Comparison of ENCODE assay signal across 13 mouse cellular contexts in the genomic region with DNA sequence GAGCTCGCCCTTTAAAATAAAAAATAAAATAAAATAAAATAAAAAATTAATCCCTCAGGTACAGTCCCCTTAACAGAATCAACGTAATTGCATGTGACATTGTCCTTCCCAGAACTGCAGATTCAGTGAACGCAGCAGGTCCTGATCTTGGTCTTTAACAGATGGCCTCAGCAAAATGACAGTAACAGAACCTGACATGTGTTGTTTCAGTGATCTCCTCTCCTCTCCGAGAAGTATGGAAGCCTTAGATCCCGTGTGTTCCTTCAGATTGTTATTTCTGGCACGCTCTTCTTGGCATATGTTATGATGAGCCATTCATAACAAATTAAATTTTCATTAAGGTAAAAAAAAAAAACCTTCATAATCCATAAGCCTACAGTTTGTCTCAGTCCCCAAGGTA.
A peak's percentile ranks its signal among the peaks of the same experiment; 100 is the strongest.
DNase-seq lines count a peak whose midpoint lies in the region; ATAC-seq lines count a peak whose summit lies in the region.
"Had no signal": no experiment of that assay in that cellular context is flagged by ENCODE, and none has a peak within 500 bp of the region (broad histone marks: within the 10 kb centered on the region; RNA-seq: fewer than 3 reads in every experiment).

No protein-coding gene starts in this region.

- DNase-seq in hindbrain, embryonic 10.5 days (ENCODE audit: low spot score), result no peak
- peak; percentile 83 to 89 for DNase-seq in cerebellum, adult 18-20 months
- DNase-seq in adrenal gland, postnatal 10 days, result no peak
- DNase-seq in lung, adult 18-20 months, result no peak
- DNase-seq: liver, embryonic 13.5 days; thymus, postnatal 14 days had no signal

- no peak overlapping the region for H3K4me3 ChIP-seq in hindbrain, embryonic 12.5 days
- no peak overlapping the region for H3K4me3 ChIP-seq in hindbrain, embryonic 10.5 days
- no peak overlapping the region for H3K4me3 ChIP-seq in forebrain, embryonic 15.5 days
- no peak overlapping the region for H3K4me3 ChIP-seq in midbrain, embryonic 15.5 days
- H3K4me3 ChIP-seq: embryonic facial prominence, embryonic 13.5 days; liver, embryonic 13.5 days; myocyte had no signal

- no peak overlapping the region for H3K27ac ChIP-seq in hindbrain, embryonic 12.5 days
- no peak overlapping the region for H3K27ac ChIP-seq in hindbrain, embryonic 10.5 days
- H3K27ac ChIP-seq in forebrain, embryonic 15.5 days (replicated peaks), result peak overlapping the region; percentile 52
- H3K27ac ChIP-seq in midbrain, embryonic 15.5 days, result peak overlapping the region; percentile 64; the same call in 1 of the 2 replicates
- H3K27ac ChIP-seq: embryonic facial prominence, embryonic 13.5 days; kidney, postnatal 0 days; liver, embryonic 13.5 days had no signal

- no peaks in the 10 kb centered on the region for H3K27me3 ChIP-seq in hindbrain, embryonic 12.5 days
- no peaks in the 10 kb centered on the region for H3K27me3 ChIP-seq in hindbrain, embryonic 10.5 days (ENCODE audit: insufficient read depth, poor library complexity, severe bottlenecking)
- no peaks in the 10 kb centered on the region for H3K27me3 ChIP-seq in forebrain, embryonic 15.5 days
- H3K27me3 ChIP-seq in midbrain, embryonic 15.5 days (replicated peaks), result no peaks in the 10 kb centered on the region
- H3K27me3 ChIP-seq: embryonic facial prominence, embryonic 13.5 days; liver, embryonic 13.5 days had no signal

- no peaks in the 10 kb centered on the region for H3K9me3 ChIP-seq in hindbrain, embryonic 12.5 days (replicated peaks)
- H3K9me3 ChIP-seq in hindbrain, embryonic 10.5 days, result no peaks in the 10 kb centered on the region
- H3K9me3 ChIP-seq in forebrain, embryonic 15.5 days, result no peaks in the 10 kb centered on the region
- no peaks in the 10 kb centered on the region for H3K9me3 ChIP-seq in midbrain, embryonic 15.5 days
- H3K9me3 ChIP-seq: embryonic facial prominence, embryonic 13.5 days had no signal

- H3K36me3 ChIP-seq in hindbrain, embryonic 12.5 days, result no peaks in the 10 kb centered on the region
- no peaks in the 10 kb centered on the region for H3K36me3 ChIP-seq in hindbrain, embryonic 10.5 days
- no peaks in the 10 kb centered on the region for H3K36me3 ChIP-seq in forebrain, embryonic 15.5 days
- H3K36me3 ChIP-seq in midbrain, embryonic 15.5 days (replicated peaks), result no peaks in the 10 kb centered on the region
- H3K36me3 ChIP-seq: embryonic facial prominence, embryonic 13.5 days; liver, embryonic 13.5 days had no signal

- no peaks in the 10 kb centered on the region for H3K4me1 ChIP-seq in hindbrain, embryonic 12.5 days
- no peaks in the 10 kb centered on the region; the same call in 1 of the 2 replicates for H3K4me1 ChIP-seq in hindbrain, embryonic 10.5 days (replicated peaks)
- H3K4me1 ChIP-seq in forebrain, embryonic 15.5 days, result peaks cover 23% of the 10 kb centered on the region
- peaks cover 26% of the 10 kb centered on the region for H3K4me1 ChIP-seq in midbrain, embryonic 15.5 days
- H3K4me1 ChIP-seq: liver, embryonic 13.5 days had no signal

- 0 out of 2 replicates have a peak, but pooled peaks have one; percentile 22 for ATAC-seq in hindbrain, embryonic 12.5 days (ENCODE audit: low FRiP score)
- peak; percentile 61 for ATAC-seq in forebrain, embryonic 15.5 days (replicated peaks)
- peak; percentile 77 for ATAC-seq in midbrain, embryonic 15.5 days (replicated peaks)
- no peak for ATAC-seq in activated CD4-positive, CD25-positive, alpha-beta regulatory T cell, adult 4 months

- no peak overlapping the region for H3K4me2 ChIP-seq in hindbrain, embryonic 12.5 days (replicated peaks)
- no peak overlapping the region for H3K4me2 ChIP-seq in forebrain, embryonic 15.5 days (replicated peaks)
- H3K4me2 ChIP-seq in midbrain, embryonic 15.5 days, result peak overlapping the region; percentile 46; the same call in 1 of the 2 replicates
- H3K4me2 ChIP-seq: liver, embryonic 13.5 days had no signal

- H3K9ac ChIP-seq in hindbrain, embryonic 12.5 days, result no peak overlapping the region
- H3K9ac ChIP-seq in forebrain, embryonic 15.5 days (replicated peaks), result no peak overlapping the region
- no peak overlapping the region for H3K9ac ChIP-seq in midbrain, embryonic 15.5 days
- H3K9ac ChIP-seq: embryonic facial prominence, embryonic 13.5 days; liver, embryonic 13.5 days had no signal

- 68% methylated on average over 6 of the region's 6 CpGs for WGBS in hindbrain, embryonic 12.5 days
- WGBS in hindbrain, embryonic 10.5 days, result 81% methylated on average over 6 of the region's 6 CpGs
- 41% methylated on average over 6 of the region's 6 CpGs for WGBS in forebrain, embryonic 15.5 days
- WGBS in midbrain, embryonic 15.5 days, result 33% methylated on average over 6 of the region's 6 CpGs

Comparison
In these comparisons a context has a peak if more than half of its experiments do, and no peak if none do; other contexts are left out.
1. H3K27ac ChIP-seq: peak in forebrain, embryonic 15.5 days (single experiment) and midbrain, embryonic 15.5 days (single experiment); none in hindbrain, embryonic 12.5 days (single experiment) and hindbrain, embryonic 10.5 days (single experiment).
2. DNase-seq: peak in cerebellum, adult 18-20 months (2 of 2); none in hindbrain, embryonic 10.5 days (single experiment), adrenal gland, postnatal 10 days (single experiment) and lung, adult 18-20 months (0 of 2).